Mouse (Mus musculus) neutrophil, adult 59 days (primary cell): ENCODE results near the gene Rnf4. TPM values are rescaled to one million over a fixed set of nuclear protein-coding genes. Genes with fewer than 3 reads are reported as not detected.

Experiments
- total RNA-seq, 2 experiments: library from RNA; stranded (reverse); gene quantifications; 1 replicate in 1 of 2; 2 replicates in 1 of 2; pipeline ENCODE4 v1.2.4; 2023

Rnf4 gene
- 100 to 1,000 TPM; 126 to 132 TPM for total RNA-seq

DNA sequence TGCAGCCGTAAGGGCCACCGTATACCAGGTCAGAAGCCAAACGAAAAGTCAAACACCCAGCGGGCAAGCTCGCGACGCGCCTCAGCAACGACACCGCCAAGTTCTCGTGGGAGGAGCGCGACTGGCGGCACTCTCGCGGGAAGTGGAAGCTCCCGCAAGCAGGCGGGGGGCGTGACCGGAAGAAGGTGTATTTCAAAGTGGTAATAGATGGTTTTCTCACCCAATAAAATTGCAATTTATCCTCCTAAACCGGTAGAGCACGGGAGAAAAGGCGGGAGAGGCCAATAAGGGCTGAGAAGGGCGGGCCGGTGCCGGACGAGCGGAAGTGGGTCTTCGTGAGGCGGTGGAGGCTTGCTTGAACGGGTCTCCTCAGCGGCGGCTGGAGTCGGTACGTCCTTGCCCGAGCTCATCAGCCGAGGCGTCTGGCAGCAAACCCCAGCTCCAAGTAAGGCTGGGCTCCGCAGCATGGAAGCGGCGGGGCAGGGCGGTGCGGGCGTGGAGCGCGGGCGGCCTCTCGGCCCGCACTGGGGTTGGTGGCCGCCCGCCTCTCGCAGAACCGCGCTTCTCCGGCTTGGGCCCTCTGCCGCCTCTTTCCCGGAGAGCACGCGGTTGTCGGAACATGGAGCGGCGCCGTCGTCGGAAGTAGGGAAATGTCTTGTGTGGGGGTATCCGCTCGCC lies at the start of gene Rnf4:
Gene Rnf4 (plus strand): TSS at position 193 of the 678 bp plus-strand sequence.

DNA sequence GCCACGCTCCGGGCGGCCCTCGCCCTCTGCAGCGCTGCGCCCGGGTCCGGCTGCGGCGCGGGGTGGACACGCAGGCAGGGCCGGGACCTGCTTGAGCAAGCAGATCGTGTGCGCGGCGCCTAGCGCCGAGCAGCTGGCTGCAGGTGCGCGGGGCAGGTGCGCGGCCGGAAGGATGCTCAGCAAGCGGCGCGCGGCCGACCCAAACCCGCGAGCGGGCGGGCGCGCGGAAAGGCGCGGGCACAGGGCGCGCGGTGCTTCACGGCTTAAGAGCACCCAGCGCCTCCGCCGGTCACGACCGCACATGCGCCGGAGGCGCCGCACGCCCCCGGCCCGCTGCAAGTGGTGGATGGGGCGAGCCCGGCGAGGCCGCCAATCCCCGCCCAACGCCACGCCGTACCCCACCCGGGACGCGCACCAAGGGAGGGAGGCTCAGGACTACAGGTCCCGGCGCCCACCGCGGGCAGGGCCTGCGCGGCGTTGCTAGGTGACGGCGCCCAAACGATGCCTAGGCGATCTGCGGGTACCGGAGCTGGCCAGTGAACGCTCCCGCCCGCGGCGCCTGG lies 47.9 kb upstream of the Rnf4 start, which contains the start of the genes Zfyve28 and Cfap99:
Gene Zfyve28 (minus strand): TSS at position 296 of the 563 bp plus-strand sequence.
Gene Cfap99 (plus strand): TSS at position 447 of the 563 bp plus-strand sequence.

DNA sequence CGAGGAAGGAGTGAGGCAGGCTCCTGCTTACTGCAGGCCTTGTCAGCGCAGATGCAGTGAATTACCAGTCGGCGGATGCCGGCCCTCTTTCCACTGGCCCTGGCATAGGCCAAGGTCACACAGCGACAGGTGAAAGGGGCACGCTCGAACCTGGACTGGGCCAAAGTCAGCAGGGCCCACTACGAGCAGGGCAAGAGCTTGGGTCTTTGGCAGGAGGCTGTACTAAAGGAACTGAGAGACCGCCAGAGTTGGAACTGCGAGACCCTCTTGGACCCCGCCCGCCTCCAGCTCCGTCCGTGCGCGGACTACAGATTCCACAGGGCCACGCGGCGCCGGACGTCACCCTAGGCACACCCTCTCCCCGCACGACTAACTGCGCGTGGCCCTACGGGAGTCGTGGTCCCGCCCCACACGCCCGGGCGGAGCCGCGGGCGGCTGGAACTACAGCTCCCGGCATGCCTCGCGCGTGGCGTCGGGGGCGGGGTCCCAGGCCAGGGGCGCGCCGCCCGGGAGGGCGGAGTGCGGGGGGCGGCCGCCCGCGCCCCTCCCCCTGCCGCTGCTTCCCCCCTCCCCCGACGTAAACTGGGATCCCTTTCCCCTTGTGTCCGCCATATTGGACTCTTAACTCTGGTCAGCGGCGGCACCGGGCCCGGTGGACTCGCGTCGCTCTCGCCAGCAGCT lies 33.4 kb downstream of the Rnf4 start, which contains the start of gene Fam193a:
Gene Fam193a (plus strand): TSS at position 593 of the 681 bp plus-strand sequence.

Other genes with a start within 250 kb of the Rnf4 start
- under 1 TPM; 0.40 to 0.51 TPM for gene Poln, start 166.8 kb upstream of the Rnf4 start, total RNA-seq
- gene Haus3, start 166.8 kb upstream of the Rnf4 start, total RNA-seq, result 10 to 100 TPM; 15.1 to 15.2 TPM
- 10 to 100 TPM; 57.1 to 60.3 TPM for gene Mxd4, start 148.6 kb upstream of the Rnf4 start, total RNA-seq
- 1 to 10 TPM; 3.6 to 4.7 TPM for gene Zfyve28, start 47.8 kb upstream of the Rnf4 start, total RNA-seq
- under 1 TPM in 1 of 2 experiments, not detected in 1; 0.29 TPM for gene Cfap99, start 47.7 kb upstream of the Rnf4 start, total RNA-seq
- 10 to 100 TPM; 43.4 to 44.7 TPM for gene Fam193a, start 33.6 kb downstream of the Rnf4 start, total RNA-seq
- gene Tnip2, start 177.7 kb downstream of the Rnf4 start, total RNA-seq, result 10 to 100 TPM; 12.0 to 17.2 TPM
- gene Sh3bp2, start 189.5 kb downstream of the Rnf4 start, total RNA-seq, result 10 to 100 TPM; 73.1 to 86.4 TPM
- gene Add1, start 237.4 kb downstream of the Rnf4 start, total RNA-seq, result 100 to 1,000 TPM; 196 to 223 TPM